Mouse (Mus musculus) cerebellum, postnatal 25 days (tissue): Measurements from ENCODE around the gene Krt73.

ENCODE experiments used
- DNase-seq, 2 experiments: peaks; one replicate each; pipeline ENCODE4 v3.0.0; 2021; ENCODE audit warnings: mixed read lengths in 2 of 2

The Krt73 gene

GRCm38 (mm10) chr15:101802296-101802835 lies at the start of gene Krt73:
Gene Krt73 (minus strand): TSS chr15:101802346.
- DNase-seq: no peak

DNA sequence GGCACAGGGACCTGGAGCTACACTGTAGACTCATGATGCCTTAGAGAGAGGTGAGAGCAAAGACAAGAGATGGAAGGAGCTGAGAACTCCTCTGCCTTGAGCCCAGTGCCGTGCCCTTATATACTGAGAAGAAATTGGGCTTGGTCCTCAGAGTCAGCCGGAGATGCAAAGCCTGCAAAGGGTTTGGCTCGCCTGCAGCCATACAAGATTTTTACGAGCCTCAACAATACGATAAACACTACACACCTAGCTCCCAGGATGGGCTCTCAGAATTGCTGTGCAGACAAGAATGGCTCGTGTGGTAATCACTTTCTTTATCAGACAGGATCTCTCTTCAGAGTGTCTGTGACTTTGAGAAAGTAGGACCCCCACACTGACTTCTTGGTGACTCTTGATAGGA lies 48.5 kb upstream of the Krt73 start, which contains the start of gene Krt1:
Gene Krt1, minus strand, starts transcription at position 101 of the 400 bp plus-strand sequence.
- no peak for DNase-seq

- peak; percentile 55 to 69 for DNase-seq
Observed at GRCm38 (mm10) chr15:101845971-101846403, 43.8 kb upstream of the Krt73 start.

DNA sequence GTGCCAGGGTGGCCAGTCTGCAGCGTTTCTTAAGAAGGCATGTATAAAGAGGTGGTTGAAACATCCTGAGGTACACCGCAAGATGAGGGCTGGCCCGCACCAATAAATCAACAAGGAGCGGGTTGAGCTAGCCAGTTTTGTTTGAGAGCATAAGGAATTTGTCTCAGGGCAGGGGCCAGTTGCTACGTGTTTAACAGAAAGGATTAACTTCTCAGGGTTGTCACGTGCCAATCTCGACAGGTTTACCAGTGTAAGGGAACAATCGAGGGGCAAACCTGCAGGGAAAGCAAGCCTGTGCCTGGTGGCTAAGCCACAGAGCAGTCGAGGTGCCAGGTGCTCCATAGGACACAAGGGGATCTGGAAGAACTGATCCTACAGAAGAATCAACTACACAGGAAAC lies 41.0 kb upstream of the Krt73 start:
- DNase-seq: no peak

- no peak for DNase-seq
Observed at GRCm38 (mm10) chr15:101834784-101835328, 32.7 kb upstream of the Krt73 start.

GRCm38 (mm10) chr15:101833131-101833530 lies 31.0 kb upstream of the Krt73 start:
- DNase-seq: no peak

GRCm38 (mm10) chr15:101829441-101829840 lies 27.3 kb upstream of the Krt73 start:
- no peak for DNase-seq

- no peak for DNase-seq
Observed at GRCm38 (mm10) chr15:101821786-101822185, 19.6 kb upstream of the Krt73 start.

GRCm38 (mm10) chr15:101817875-101818274 lies 15.7 kb upstream of the Krt73 start, which contains the start of gene Krt2:
Gene Krt2 (minus strand): TSS chr15:101818169.
- no peak for DNase-seq

- DNase-seq: no peak
Observed at GRCm38 (mm10) chr15:101803052-101803822, 1.1 kb upstream of the Krt73 start.

DNA sequence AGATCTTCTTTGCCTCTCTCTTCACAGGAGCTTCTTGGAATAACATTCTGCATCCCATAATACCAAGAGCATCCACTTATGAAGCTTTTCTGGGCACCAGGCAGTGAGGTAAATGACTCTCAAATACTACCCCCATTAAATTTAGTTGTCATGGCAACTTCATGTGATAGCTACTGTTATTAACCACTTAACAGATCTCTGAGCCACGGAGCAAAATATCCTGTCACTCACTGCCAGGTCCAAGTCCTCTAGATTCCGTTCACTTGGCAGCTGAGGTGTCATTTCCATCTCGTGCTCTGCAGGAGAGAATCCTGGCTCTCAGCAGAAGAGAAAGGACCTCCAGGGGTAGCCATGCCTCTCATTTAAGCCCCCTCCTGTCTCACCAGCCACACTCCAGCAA lies 11.3 kb downstream of the Krt73 start:
- DNase-seq: no peak

DNA sequence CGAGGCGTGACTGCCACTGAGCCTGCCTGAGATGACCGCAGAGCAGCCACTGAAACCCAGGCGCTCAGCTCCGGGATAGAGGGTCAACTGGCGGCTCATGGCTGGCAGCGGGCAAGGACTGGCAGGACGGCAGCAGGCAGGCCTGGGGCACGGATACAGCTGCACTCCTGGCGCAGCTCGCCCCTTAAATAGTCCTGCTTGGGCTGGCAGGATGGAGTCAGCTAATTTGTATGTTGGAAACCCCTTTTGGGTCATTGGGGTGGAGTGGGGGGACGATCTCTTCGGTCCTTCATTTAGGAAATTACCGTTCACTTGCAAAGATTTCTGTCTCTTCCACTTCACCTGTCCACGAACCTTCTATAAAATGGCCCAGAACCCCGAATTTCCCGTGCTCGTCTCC lies 15.8 kb downstream of the Krt73 start, which contains the start of gene Krt72:
Gene Krt72, minus strand, starts transcription at position 101 of the 400 bp plus-strand sequence.
- DNase-seq: no peak

- no peak for DNase-seq
Observed at GRCm38 (mm10) chr15:101773420-101773819, 28.7 kb downstream of the Krt73 start.

DNA sequence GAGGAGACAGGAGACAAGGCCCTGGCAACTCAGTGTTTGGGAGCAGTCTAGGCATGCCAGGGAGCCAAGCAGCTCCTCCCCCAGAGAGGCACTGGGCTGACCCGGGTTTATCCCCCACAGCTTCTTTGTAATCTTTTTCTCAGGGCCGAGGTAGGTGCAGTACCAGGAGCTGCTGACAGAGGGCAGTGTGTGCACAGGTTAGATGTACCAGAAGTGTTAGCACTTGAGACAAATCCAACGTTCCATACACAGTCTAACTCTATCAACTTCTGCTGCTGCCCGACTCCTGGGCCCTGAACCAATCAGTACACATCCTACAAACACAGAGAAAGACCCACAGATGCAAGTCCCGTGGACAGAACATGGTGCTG lies 29.4 kb downstream of the Krt73 start:
- peak; percentile 86 to 90 for DNase-seq

DNA sequence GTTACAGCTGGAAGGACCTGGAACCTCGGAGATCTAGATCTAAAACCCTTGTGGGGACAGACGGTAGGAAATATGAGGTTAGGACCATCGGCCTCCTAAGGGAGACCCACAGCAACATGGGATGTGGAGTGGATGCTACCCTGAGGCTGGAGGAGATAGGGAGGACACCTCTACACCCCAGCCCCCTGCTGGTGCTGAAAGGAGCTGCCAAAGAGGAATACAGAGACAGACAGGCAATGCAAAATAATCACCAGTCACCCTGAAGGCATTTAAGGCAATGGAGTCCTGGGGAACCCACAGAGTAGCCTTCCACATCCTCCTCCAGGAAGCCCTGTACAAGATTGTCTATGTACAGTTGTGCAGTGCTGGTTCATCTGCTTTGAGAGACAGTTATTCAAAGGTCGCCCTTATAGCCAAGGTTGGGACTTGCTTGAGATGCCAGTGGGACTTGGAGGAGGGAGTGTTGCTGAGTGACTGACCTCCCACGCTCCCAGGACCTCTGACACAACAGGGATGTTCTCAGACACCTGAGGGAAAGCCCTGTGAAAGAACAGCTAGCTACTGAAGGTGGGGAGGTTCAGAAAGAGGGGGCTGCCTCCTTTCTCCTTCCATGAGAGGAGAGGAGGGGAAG lies 30.0 kb downstream of the Krt73 start:
- DNase-seq: no peak

DNA sequence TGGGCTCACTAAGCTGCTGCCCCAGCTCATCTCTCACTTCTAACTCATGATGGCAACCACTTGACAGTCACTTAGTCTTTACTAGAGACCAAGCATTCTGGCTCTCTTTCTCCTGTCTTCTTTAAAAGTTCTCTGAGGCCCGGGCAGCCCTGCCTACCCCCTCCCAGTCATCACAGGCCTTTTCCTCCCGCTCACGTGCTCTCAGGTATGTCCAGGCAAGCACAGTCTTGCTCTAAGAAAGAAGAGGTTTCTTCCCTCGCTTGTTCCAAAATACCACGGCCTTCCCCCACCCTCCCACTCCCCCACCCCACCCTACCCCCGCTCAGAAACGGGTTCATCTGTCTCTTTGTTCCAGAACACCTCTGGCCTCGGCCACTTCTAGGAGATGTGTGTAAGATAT lies 31.9 kb downstream of the Krt73 start:
- no peak for DNase-seq
